Mouse (Mus musculus): ENCODE results near the gene Allc.
A peak's percentile ranks its signal among the peaks of the same experiment; 100 is the strongest.

Gene Allc

GRCm38 (mm10) chr12:28579132-28579531 is 3.2 kb downstream of the Allc start:
- peak; percentile 61 for DNase-seq (ENCODE audit: low read depth, low spot score)

- no peak for DNase-seq (ENCODE audit: low read depth, low spot score)
Measured at GRCm38 (mm10) chr12:28578147-28578546, 4.2 kb downstream of the Allc start.

GRCm38 (mm10) chr12:28575366-28576070 is 6.8 kb downstream of the Allc start:
- DNase-seq (ENCODE audit: low read depth, low spot score), result no peak

GRCm38 (mm10) chr12:28572241-28572640 is 10.1 kb downstream of the Allc start:
- DNase-seq (ENCODE audit: low read depth, low spot score), result no peak

- DNase-seq (ENCODE audit: low read depth, low spot score), result no peak
Measured at GRCm38 (mm10) chr12:28552299-28552698, 30.0 kb downstream of the Allc start, which contains the start of gene Dcdc2c. Gene Dcdc2c, minus strand, starts transcription at chr12:28552399.

GRCm38 (mm10) chr12:28551775-28552174 is 30.5 kb downstream of the Allc start:
- peak; percentile 12 for DNase-seq (ENCODE audit: low read depth, low spot score)

- DNase-seq (ENCODE audit: low read depth, low spot score), result no peak
Measured at GRCm38 (mm10) chr12:28548887-28549286, 33.4 kb downstream of the Allc start.

GRCm38 (mm10) chr12:28514264-28514775 is 68.0 kb downstream of the Allc start:
- no peak for DNase-seq (ENCODE audit: low read depth, low spot score)

- no peak for DNase-seq (ENCODE audit: low read depth, low spot score)
Measured at GRCm38 (mm10) chr12:28509699-28510280, 72.5 kb downstream of the Allc start.
